Mouse (Mus musculus) liver, embryonic 15.5 days (tissue): ENCODE data around the gene Trabd2b. TPM values are rescaled to one million over a fixed set of nuclear protein-coding genes. Genes with fewer than 3 reads are reported as not detected.

Experiments
- ATAC-seq: fragments of 200-750 bp; cut with Nextera tagmentation; 2 replicates; pipeline ENCODE4 v1.8.0; 2017; ENCODE audit warnings: moderate number of reproducible peaks, mild to moderate bottlenecking, moderate library complexity; ENCODE audit not compliant: insufficient read depth
- H3K27ac ChIP-seq: fragments of 300-500 bp; sonication (generic); replicated peaks from 2 replicates; pipeline ENCODE4 v1.5.1; 2015; ENCODE audit warnings: mild to moderate bottlenecking, inconsistent platforms
- H3K27me3 ChIP-seq: fragments of 300-500 bp; sonication (generic); 2 replicates; pipeline ENCODE4 v1.6.1; 2015; ENCODE audit warnings: mild to moderate bottlenecking, inconsistent platforms
- H3K36me3 ChIP-seq: fragments of 300-500 bp; sonication (generic); replicated peaks from 2 replicates; pipeline ENCODE4 v1.6.1; 2015; ENCODE audit warnings: moderate library complexity, mild to moderate bottlenecking, inconsistent platforms
- H3K4me1 ChIP-seq: fragments of 300-500 bp; sonication (generic); replicated peaks from 2 replicates; pipeline ENCODE4 v1.6.1; 2015; ENCODE audit warnings: inconsistent platforms
- H3K4me2 ChIP-seq: fragments of 300-500 bp; sonication (generic); 2 replicates; pipeline ENCODE4 v1.6.1; 2015; ENCODE audit warnings: moderate library complexity, mild to moderate bottlenecking, inconsistent platforms
- H3K4me3 ChIP-seq: fragments of 300-500 bp; sonication (generic); replicated peaks from 2 replicates; pipeline ENCODE4 v1.5.1; 2015; ENCODE audit warnings: mild to moderate bottlenecking, inconsistent platforms
- H3K9ac ChIP-seq: fragments of 300-500 bp; sonication (generic); 2 replicates; pipeline ENCODE4 v1.6.1; 2015; ENCODE audit warnings: moderate library complexity, mild to moderate bottlenecking, inconsistent platforms
- H3K9me3 ChIP-seq: fragments of 300-500 bp; sonication (generic); replicated peaks from 2 replicates; pipeline ENCODE4 v1.6.1; 2016; ENCODE audit warnings: inconsistent platforms
- WGBS: fragments of 180-500 bp; shearing (Covaris S2); methylation state at CpG from one replicate; pipeline ENCODE4 v1.1.7; 2015; ENCODE audit warnings: mixed read lengths; ENCODE audit not compliant: insufficient replicate concordance; 5-methylcytosine and 5-hydroxymethylcytosine counted together
- polyA plus RNA-seq: library from polyadenylated mRNA; unstranded; fragments of >200 nt; fragmentation: Nextera tagmentation; extraction: Ambion mirVana; gene quantifications from 2 replicates; pipeline ENCODE4 v1.2.1, GENCODE M21; 2015

The Trabd2b gene
- polyA plus RNA-seq, 1 experiment from 2014 or later: 0.08 TPM

DNA sequence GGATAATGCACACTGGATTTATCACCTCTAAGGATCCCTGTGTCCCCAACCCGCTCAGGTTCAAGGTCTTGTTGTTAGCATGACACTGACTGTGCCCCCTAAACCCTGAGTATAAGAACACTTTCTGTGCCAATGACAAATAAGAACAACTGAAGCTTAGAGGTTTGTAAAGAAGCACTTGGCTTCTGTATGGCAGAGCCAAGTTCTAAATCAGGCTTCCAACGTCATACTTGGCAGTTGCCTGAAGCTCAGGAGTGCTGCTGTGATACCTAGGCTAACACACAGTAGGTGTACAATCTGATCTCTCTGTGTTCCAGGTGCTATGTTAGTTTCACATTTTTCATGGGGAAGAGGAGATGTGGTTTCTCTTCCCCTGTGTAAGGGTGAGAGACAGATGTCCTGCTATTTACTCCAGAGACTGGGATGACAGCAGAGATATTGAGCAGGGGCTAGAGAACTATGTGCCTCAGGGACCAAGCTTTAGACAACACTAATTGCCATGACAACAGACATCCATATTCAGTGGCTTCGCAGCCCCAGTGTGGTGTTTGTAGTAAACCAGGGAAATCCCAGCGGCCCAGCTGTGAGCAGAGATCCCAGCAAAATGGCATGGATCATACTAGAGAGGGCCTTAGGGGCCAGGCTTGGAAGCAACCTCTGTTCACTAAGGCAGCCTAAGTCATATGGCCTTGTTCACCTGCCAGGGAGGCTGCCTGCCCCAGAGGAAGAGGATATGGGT lies 89.3 kb downstream of the Trabd2b start:
- H3K27ac ChIP-seq: no peak overlapping the region
- H3K36me3 ChIP-seq: no peaks in the 10 kb centered on the region
- 51% methylated on average over 4 of the region's 4 CpGs for WGBS
- H3K9me3 ChIP-seq: no peaks in the 10 kb centered on the region
- H3K9ac ChIP-seq: no peak overlapping the region
- H3K4me2 ChIP-seq: no peak overlapping the region
- no peak for ATAC-seq
- no peak overlapping the region for H3K4me3 ChIP-seq
- no peaks in the 10 kb centered on the region for H3K4me1 ChIP-seq
- H3K27me3 ChIP-seq: no peaks in the 10 kb centered on the region

DNA sequence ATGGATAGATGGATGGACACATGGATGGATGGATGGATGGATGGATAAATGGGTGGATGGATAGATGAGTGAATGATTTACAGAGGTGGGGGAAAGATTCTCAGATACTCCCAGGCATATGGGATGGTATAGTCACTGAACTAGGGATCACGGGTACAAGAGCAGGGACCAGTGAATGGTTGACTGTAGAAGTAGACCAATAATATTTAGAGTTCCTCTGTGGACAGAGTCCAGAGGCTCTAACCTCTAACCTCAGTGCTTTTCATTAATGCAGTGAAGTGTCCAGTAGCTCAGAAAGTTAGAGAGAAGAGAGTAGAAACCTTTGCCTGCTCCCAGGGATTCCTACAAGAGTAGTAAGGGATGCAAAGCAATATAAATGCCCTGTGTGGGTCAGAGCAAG lies 93.1 kb downstream of the Trabd2b start:
- no peaks in the 10 kb centered on the region for H3K27me3 ChIP-seq
- H3K4me3 ChIP-seq: no peak overlapping the region
- no peak overlapping the region for H3K4me2 ChIP-seq
- H3K27ac ChIP-seq: no peak overlapping the region
- WGBS: 44% methylated on average over 1 of the region's 1 CpGs
- H3K4me1 ChIP-seq: no peaks in the 10 kb centered on the region
- H3K36me3 ChIP-seq: no peaks in the 10 kb centered on the region
- no peak overlapping the region for H3K9ac ChIP-seq
- no peaks in the 10 kb centered on the region for H3K9me3 ChIP-seq
- no peak for ATAC-seq

DNA sequence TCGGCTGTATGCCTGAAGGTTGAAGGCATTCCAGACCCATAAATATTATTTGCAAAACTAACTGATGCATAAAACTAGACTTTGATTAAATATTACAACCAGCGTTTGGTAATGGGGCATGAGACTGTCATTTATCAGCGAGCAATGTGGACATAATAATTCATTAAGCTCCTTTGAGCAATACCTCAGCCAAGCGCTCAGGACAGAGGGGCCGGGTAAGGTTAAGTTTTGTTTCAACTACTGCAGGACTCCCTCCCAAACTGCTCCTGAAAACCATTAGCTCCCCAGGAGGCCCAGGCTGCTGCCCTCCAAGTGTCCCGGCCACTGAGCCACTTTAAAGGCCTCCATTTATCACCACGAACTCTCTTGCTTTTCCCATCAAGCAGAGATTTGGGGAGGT lies 93.8 kb downstream of the Trabd2b start:
- 61% methylated on average over 7 of the region's 7 CpGs for WGBS
- Histone ChIP-seq H3K4me3 (no peak overlapping the region), H3K4me1 (no peaks in the 10 kb centered on the region), H3K36me3 (no peaks in the 10 kb centered on the region), H3K27me3 (no peaks in the 10 kb centered on the region), H3K4me2 (no peak overlapping the region), H3K9me3 (no peaks in the 10 kb centered on the region), H3K27ac (no peak overlapping the region), H3K9ac (no peak overlapping the region)
- no peak for ATAC-seq

DNA sequence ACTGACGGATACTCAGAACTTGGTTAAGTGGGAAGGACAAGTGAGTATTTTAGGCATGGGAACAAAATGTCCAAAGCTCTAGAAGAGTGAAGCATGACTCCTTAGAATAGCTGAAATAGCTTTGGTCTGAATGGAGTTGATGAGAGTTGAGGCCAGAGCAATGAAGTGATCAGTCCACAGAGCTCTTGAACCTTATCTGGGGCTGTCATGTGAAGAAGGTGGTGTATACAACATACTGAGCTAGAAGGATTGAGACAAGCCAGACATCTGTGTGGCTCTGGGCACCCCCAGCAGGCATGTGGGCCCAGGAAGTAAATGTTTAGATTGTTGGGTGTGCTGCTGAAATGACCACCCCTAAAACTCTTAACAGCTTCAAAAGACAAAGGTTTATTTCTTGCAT lies 94.5 kb downstream of the Trabd2b start:
- Histone ChIP-seq H3K4me2 (no peak overlapping the region), H3K9ac (no peak overlapping the region), H3K27ac (no peak overlapping the region), H3K4me3 (no peak overlapping the region), H3K4me1 (no peaks in the 10 kb centered on the region), H3K36me3 (no peaks in the 10 kb centered on the region), H3K9me3 (no peaks in the 10 kb centered on the region), H3K27me3 (no peaks in the 10 kb centered on the region)
- 62% methylated on average over 1 of the region's 1 CpGs for WGBS
- no peak for ATAC-seq

DNA sequence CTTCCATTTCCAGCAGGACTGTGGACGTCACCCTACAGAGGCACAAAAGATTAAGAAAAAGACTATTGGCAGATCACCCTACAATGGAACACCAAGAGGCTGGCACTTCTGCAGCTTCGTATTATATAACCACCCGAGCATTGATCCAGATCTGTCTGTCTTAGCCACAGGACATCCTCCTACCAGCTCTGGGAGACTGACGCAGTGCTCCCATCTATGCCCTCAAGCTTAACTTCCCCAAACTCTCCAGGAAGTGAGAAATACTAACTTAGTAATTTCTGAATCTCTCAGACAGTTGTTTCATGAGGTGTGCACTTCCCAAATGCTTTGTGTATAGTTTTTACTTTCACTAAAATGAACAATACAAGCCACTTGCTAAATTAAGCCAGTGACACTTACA lies 95.1 kb downstream of the Trabd2b start:
- no peak for ATAC-seq
- WGBS: 24% methylated on average over 4 of the region's 4 CpGs
- no peaks in the 10 kb centered on the region for H3K27me3 ChIP-seq
- no peaks in the 10 kb centered on the region for H3K9me3 ChIP-seq
- H3K4me3 ChIP-seq: no peak overlapping the region
- H3K4me2 ChIP-seq: no peak overlapping the region
- no peak overlapping the region for H3K9ac ChIP-seq
- H3K27ac ChIP-seq: no peak overlapping the region
- no peaks in the 10 kb centered on the region for H3K36me3 ChIP-seq
- H3K4me1 ChIP-seq: no peaks in the 10 kb centered on the region

DNA sequence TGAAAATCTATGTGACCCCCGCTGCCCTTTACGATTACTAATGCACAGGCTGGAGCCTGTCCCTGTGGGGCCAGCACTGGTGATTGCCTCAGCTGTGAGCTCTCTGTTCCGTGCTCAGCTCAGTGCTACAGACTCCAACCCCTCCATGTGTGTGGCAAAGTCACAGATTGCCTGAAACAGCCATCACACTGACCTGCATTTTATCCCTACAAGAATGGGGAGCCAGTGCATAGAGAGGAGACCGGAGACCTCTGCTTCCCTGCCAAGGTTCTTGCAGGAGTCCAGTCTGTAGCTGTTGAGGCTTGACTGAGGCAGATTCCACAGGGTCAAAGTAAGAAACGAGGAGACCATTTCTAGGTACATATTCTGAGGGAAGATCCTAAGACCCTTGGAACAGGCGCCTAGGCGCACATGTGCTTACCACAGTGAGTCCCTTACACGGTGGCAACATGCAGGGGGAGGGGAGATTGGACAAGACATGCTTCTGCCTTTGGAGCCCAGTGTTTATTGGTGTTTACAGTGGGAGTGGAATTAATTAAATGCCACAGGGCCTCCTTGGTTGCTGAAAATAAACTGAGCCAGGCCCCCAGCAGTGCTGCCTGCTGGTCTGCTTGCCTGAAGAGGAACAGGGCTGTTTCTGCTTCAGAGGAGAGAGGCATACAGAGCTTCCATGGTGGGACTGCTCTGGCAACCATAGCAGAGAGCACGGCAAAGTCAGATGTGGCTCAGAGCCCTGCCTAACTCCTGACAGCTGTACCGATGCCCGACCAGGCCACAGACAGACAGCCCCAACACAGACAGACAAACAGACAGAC lies 97.9 kb downstream of the Trabd2b start:
- H3K4me3 ChIP-seq: no peak overlapping the region
- H3K36me3 ChIP-seq: no peaks in the 10 kb centered on the region
- no peak overlapping the region for H3K27ac ChIP-seq
- no peaks in the 10 kb centered on the region for H3K27me3 ChIP-seq
- no peak overlapping the region for H3K4me2 ChIP-seq
- H3K9ac ChIP-seq: no peak overlapping the region
- 45% methylated on average over 11 of the region's 11 CpGs for WGBS
- H3K4me1 ChIP-seq: no peaks in the 10 kb centered on the region
- ATAC-seq: no peak
- H3K9me3 ChIP-seq: no peaks in the 10 kb centered on the region

DNA sequence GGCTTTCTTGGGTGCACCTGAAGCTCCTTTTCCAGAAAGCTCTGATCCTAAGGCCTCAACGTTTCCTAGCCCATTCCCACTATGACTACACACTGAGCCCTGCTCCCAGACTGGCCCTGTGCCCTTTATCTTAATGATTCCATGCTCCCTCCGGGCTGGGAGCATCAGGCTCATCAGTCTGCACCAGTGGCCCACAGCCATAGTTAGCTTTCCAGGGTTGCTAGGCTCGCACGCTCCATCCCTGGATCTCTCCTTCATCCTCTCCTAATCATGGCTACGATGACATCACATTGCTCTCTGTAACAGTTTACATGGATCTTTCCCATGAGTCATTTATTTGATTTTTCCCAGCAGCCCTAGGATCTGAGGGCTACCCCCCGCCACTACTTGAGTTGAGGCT lies 103.1 kb downstream of the Trabd2b start:
- no peak for ATAC-seq
- Histone ChIP-seq H3K27me3 (no peaks in the 10 kb centered on the region), H3K4me2 (no peak overlapping the region), H3K4me3 (no peak overlapping the region), H3K9ac (no peak overlapping the region), H3K9me3 (no peaks in the 10 kb centered on the region), H3K4me1 (no peaks in the 10 kb centered on the region), H3K27ac (no peak overlapping the region), H3K36me3 (no peaks in the 10 kb centered on the region)
- WGBS: 54% methylated on average over 6 of the region's 6 CpGs

DNA sequence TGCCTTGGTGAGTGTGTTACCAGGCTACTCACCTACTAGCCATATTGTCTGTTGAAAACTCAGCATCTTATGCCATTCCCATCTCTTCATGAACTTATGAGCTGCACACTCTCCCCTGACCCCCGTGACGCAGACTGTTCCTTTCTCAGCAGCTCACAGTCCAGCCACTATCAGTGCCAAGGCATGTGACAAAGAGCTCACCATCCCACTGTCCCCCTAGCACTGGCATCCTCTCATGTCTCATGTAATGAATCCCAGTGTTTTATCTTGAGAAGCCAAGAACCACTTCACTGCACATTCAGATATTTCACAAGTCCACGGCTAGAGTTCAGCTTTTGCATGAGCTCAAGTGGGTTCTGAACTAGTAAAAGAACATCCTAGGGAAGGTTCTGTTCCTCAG lies 105.1 kb downstream of the Trabd2b start:
- WGBS: 68% methylated on average over 3 of the region's 3 CpGs
- no peaks in the 10 kb centered on the region for H3K4me1 ChIP-seq
- H3K27me3 ChIP-seq: no peaks in the 10 kb centered on the region
- no peak overlapping the region for H3K27ac ChIP-seq
- no peaks in the 10 kb centered on the region for H3K9me3 ChIP-seq
- H3K4me2 ChIP-seq: no peak overlapping the region
- H3K4me3 ChIP-seq: no peak overlapping the region
- no peak overlapping the region for H3K9ac ChIP-seq
- no peaks in the 10 kb centered on the region for H3K36me3 ChIP-seq
- no peak for ATAC-seq

DNA sequence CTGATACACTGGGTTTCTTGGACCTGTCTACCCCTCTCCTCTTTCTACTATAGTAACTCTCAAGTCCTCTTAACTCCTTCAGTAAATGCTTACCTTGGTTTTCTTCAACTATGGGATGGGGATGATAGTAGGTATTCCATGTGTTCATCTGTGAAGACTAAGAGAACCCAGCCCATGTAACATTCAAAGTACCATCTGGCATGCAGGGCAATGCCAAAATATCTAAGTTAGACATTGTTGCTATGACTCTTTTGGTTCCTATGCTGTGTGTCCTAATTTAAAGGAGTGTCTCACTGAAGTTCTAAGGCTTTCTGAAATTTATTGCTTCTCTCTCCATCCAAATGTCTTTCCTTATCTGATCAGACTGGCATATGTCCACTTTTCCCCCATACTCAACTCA lies 106.6 kb downstream of the Trabd2b start:
- H3K9me3 ChIP-seq: no peaks in the 10 kb centered on the region
- H3K9ac ChIP-seq: no peak overlapping the region
- no peaks in the 10 kb centered on the region for H3K36me3 ChIP-seq
- H3K27me3 ChIP-seq: no peaks in the 10 kb centered on the region
- no peak overlapping the region for H3K4me2 ChIP-seq
- ATAC-seq: no peak
- H3K4me1 ChIP-seq: no peaks in the 10 kb centered on the region
- H3K4me3 ChIP-seq: no peak overlapping the region
- H3K27ac ChIP-seq: no peak overlapping the region

DNA sequence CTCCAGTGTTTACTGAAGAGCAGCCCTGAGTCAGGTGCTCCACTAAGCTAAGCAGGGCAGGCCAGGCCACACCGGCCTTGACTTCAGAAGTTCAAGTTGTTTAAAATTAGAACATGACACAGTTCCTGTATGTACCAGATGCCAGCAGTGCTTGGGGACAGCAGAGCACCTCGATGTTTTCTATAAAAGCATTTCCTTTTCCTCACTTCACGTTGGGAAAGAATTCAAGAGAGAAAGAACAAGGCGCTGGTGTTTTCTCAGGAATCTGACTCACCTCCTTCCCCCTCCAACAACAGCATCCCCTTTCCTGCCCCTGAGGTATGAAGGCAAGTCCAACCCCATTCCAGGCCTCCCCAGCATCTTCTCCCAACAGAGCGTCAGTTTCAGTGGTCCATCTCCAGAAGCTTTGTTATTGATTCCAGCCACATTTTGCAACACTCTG lies 108.8 kb downstream of the Trabd2b start:
- no peak overlapping the region for H3K4me2 ChIP-seq
- H3K36me3 ChIP-seq: no peaks in the 10 kb centered on the region
- H3K9me3 ChIP-seq: no peaks in the 10 kb centered on the region
- no peak overlapping the region for H3K9ac ChIP-seq
- H3K27me3 ChIP-seq: no peaks in the 10 kb centered on the region
- no peak for ATAC-seq
- no peak overlapping the region for H3K27ac ChIP-seq
- no peak overlapping the region for H3K4me3 ChIP-seq
- WGBS: 22% methylated on average over 5 of the region's 5 CpGs
- no peaks in the 10 kb centered on the region for H3K4me1 ChIP-seq

DNA sequence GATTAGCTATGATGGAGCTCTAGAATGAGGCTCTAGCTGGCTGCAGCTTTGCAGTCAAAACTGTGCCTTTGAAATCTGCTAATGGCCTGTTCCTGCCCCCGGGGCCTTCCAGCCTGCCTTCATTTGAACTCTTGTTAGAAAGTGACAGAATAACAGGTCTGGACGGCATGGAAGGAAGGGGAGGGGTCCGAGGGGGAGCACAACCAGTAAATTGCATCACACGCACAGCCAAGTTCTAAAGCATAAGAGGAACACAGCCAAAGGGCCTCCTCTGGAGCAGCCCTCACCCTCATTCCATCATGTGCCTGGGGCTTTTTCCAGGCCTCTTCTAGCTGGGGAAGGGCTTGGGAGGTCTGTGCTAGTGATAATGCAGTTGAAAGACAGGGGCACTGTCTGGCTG lies 110.1 kb downstream of the Trabd2b start:
- WGBS: 31% methylated on average over 4 of the region's 4 CpGs
- Histone ChIP-seq H3K27me3 (no peaks in the 10 kb centered on the region), H3K36me3 (no peaks in the 10 kb centered on the region), H3K27ac (no peak overlapping the region), H3K4me2 (no peak overlapping the region), H3K9me3 (no peaks in the 10 kb centered on the region), H3K9ac (no peak overlapping the region), H3K4me1 (no peaks in the 10 kb centered on the region), H3K4me3 (no peak overlapping the region)
- no peak for ATAC-seq
